Mouse (Mus musculus): ENCODE results near the gene Phf13. TPM values are rescaled to one million over a fixed set of nuclear protein-coding genes. Genes with fewer than 3 reads are reported as not detected.

Gene Phf13
- total and polyA plus RNA-seq, 2 experiments from 2014 or later, result 17.1 to 17.2 TPM

DNA sequence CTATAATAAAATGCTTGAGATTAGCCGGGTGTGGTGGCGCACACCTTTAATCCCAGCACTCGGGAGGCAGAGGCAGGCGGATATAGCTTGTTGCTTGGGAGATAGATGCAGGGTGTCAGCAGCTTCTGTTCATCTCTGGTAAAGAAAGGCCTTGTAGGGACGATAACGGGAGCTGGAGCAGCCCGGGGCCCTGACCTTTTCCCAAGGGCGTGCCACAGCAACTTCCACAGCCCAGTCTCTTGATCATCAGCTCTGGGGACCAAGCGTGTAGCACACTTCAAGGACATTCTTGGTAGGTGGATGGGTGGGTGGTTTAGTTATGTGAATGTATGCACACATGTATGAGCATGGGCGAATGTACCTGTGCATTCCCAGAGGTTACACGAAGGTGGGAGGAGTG lies 49.8 kb downstream of the Phf13 start:
- TF ChIP-seq CTCF (IDR thresholded peaks at IDR 0.05; ENCODE audit: low read depth), result no peak
- H3K4me2 ChIP-seq (ENCODE audit: low read depth), result no peak overlapping the region

More for the DNA sequence above, 49.8 kb downstream of the Phf13 start:
- Histone ChIP-seq H3K9ac (no peak overlapping the region), H3K4me3 (ENCODE audit: low read depth, low read length) (no peak overlapping the region), H3K4me1 (ENCODE audit: insufficient read depth) (no peaks in the 10 kb centered on the region), H3K27me3 (ENCODE audit: insufficient read depth, low read length) (no peaks in the 10 kb centered on the region), H3K9me3 (ENCODE audit: low read length) (no peaks in the 10 kb centered on the region), H3K36me3 (ENCODE audit: insufficient read depth) (0 out of 2 replicates have a peak, but pooled peaks cover under 1% of the 10 kb centered on the region), H3K27ac (ENCODE audit: low read depth, low read length) (no peak overlapping the region)
- DNase-seq (no peak), ATAC-seq (no peak)
- 92% methylated on average over 11 of the region's 11 CpGs for WGBS

Other genes with a start within 250 kb of the Phf13 start
- gene Camta1, start 134.4 kb downstream of the Phf13 start, total RNA-seq (2014; rRNA removed), result 87.4 and 89.6 TPM in 2 replicates
- 109 and 131 TPM in 2 replicates for gene Camta1, start 134.4 kb downstream of the Phf13 start, polyA plus RNA-seq (2015; fragmentation: Nextera tagmentation; extraction: Ambion mirVana)
- 72.2 and 75.2 TPM in 2 replicates for gene Dnajc11, start 62.6 kb downstream of the Phf13 start, total RNA-seq (2014; rRNA removed)
- gene Dnajc11, start 62.6 kb downstream of the Phf13 start, polyA plus RNA-seq (2015; fragmentation: Nextera tagmentation; extraction: Ambion mirVana), result 62.0 and 72.3 TPM in 2 replicates
- gene Thap3, start 7.3 kb downstream of the Phf13 start, total RNA-seq (2014; rRNA removed), result 19.7 and 22.3 TPM in 2 replicates
- 48.8 and 52.2 TPM in 2 replicates for gene Thap3, start 7.3 kb downstream of the Phf13 start, polyA plus RNA-seq (2015; fragmentation: Nextera tagmentation; extraction: Ambion mirVana)
- gene Klhl21, start 12.5 kb upstream of the Phf13 start, total RNA-seq (2014; rRNA removed), result 5.0 and 8.1 TPM in 2 replicates
- 2.6 and 3.4 TPM in 2 replicates for gene Klhl21, start 12.5 kb upstream of the Phf13 start, polyA plus RNA-seq (2015; fragmentation: Nextera tagmentation; extraction: Ambion mirVana)
- gene Zbtb48, start 31.4 kb upstream of the Phf13 start, total RNA-seq (2014; rRNA removed), result 10.5 and 10.9 TPM in 2 replicates
- 13.5 and 14.2 TPM in 2 replicates for gene Zbtb48, start 31.4 kb upstream of the Phf13 start, polyA plus RNA-seq (2015; fragmentation: Nextera tagmentation; extraction: Ambion mirVana)
- 0.54 and 1.00 TPM in 2 replicates for gene Tas1r1, start 42.3 kb upstream of the Phf13 start, total RNA-seq (2014; rRNA removed)
- 1.1 and 1.5 TPM in 2 replicates for gene Tas1r1, start 42.3 kb upstream of the Phf13 start, polyA plus RNA-seq (2015; fragmentation: Nextera tagmentation; extraction: Ambion mirVana)
- gene Nol9, start 43.1 kb upstream of the Phf13 start, total RNA-seq (2014; rRNA removed), result 26.9 and 31.8 TPM in 2 replicates
- 14.9 and 20.1 TPM in 2 replicates for gene Nol9, start 43.1 kb upstream of the Phf13 start, polyA plus RNA-seq (2015; fragmentation: Nextera tagmentation; extraction: Ambion mirVana)
- 16.6 and 18.6 TPM in 2 replicates for gene Plekhg5, start 76.2 kb upstream of the Phf13 start, total RNA-seq (2014; rRNA removed)
- 9.2 and 12.8 TPM in 2 replicates for gene Plekhg5, start 76.2 kb upstream of the Phf13 start, polyA plus RNA-seq (2015; fragmentation: Nextera tagmentation; extraction: Ambion mirVana)
- 1.4 TPM in 1 of 2 replicates, not detected in the other for gene Tnfrsf25, start 119.7 kb upstream of the Phf13 start, total RNA-seq (2014; rRNA removed)
- gene Tnfrsf25, start 119.7 kb upstream of the Phf13 start, polyA plus RNA-seq (2015; fragmentation: Nextera tagmentation; extraction: Ambion mirVana), result 0.19 and 0.30 TPM in 2 replicates
- gene Espn, start 156.1 kb upstream of the Phf13 start, total RNA-seq (2014; rRNA removed), result 0.08 and 0.71 TPM in 2 replicates
- 0.50 and 0.69 TPM in 2 replicates for gene Espn, start 156.1 kb upstream of the Phf13 start, polyA plus RNA-seq (2015; fragmentation: Nextera tagmentation; extraction: Ambion mirVana)
- gene Hes2, start 162.6 kb upstream of the Phf13 start, total RNA-seq (2014; rRNA removed), result not detected in 2 replicates
- not detected in 2 replicates for gene Hes2, start 162.6 kb upstream of the Phf13 start, polyA plus RNA-seq (2015; fragmentation: Nextera tagmentation; extraction: Ambion mirVana)
- 191 and 193 TPM in 2 replicates for gene Acot7, start 181.9 kb upstream of the Phf13 start, total RNA-seq (2014; rRNA removed)
- gene Acot7, start 181.9 kb upstream of the Phf13 start, polyA plus RNA-seq (2015; fragmentation: Nextera tagmentation; extraction: Ambion mirVana), result 411 and 466 TPM in 2 replicates